Mouse (Mus musculus): ENCODE results near the gene Rps16.
A peak's percentile ranks its signal among the peaks of the same experiment; 100 is the strongest.
"Not testable (repeated sequence)": the region's sequence is repeated elsewhere in the genome, so short reads cannot be mapped to it uniquely, and the experiment has no call there.

Rps16 gene

DNA sequence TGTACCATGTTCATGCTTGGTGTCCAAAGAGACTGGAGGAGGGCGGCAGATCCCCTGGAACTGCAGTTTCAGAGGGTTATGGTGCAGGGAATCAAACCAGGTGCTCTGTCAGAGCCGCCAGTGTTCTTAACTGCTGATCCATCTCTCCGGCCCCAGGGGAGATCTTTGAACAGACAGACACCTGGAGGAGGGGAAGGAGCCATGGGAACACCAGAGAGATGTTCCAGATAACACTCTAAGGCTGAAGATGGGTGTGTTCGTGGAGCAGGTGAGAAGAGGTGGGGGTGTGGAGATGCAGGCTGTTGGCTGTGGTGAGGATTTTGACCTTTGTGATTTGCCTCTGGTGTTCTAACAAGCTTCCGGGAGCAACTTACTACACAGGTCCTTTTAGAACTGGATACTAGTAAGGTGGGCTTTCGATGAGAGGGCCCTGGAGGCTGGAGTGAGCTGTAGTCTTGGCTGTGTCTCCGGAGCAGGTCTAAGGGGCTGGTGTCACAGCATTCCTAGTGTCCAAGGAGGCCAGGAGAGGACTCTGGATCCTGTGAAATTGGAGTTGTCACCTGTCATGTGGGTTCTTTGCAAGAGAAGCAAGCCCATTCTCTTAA is 23.5 kb downstream of the Rps16 start:
- no peak for DNase-seq (ENCODE audit: low read depth, low spot score)

DNA sequence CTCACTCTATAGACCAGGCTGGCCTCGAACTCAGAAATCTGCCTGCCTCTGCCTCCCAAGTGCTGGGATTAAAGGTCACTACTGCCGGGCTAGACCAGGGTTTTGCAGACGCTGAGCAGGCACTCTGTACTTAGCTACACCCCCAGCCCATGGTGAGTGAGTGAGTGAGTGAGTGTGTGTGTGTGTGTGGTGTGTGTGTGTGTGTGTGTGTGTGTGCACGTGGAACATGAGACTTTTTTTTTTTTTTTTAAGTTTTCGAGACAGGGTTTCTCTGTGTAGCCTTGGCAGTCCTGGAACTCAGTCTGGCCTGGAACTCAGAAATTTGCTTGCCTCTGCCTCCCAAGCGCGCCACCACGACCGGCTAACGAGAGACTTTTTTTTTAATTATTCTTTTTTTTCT is 24.2 kb downstream of the Rps16 start:
- no peak for DNase-seq (ENCODE audit: low read depth, low spot score)

- peak; percentile 92 for DNase-seq (ENCODE audit: low read depth, low spot score)
Observed at GRCm38 (mm10) chr7:28375176-28375921, 24.9 kb downstream of the Rps16 start.

DNA sequence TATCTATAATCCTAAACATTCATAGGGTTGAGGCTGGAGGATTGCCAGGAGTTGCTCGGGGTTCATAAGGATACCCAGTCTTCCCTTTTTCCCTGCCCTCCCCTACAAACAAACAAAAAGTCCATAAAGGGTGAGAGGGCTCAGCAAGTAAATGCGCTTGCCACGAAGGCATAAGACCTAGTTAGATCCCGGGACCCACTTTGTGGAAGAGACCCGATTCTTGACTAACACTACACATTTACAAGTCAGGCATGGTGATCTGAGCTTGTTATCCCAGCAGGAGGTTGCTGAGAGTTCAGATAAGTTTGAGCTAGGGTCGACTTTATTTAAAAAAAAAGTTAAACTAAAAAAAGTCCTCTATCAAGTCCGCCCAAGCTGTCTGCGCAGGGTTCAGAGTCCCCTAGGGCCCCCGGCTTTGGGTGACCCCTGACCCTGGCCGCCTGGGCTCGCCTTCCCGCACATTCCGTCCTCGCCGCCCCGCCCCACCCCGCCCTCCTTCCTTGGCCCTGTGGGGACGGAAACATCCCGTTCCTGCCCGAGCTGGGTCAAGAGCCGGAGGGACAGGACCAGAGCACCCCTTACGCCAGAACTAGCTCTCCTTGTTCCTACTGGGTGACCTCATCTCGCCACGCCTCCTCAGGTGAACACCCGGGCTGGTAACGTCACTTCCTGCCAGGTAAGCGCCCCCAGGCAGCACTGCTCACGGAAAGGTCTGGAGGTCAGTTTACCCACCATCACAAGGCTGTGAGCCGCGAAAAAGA is 25.7 kb downstream of the Rps16 start:
- DNase-seq (ENCODE audit: low read depth, low spot score), result peak; percentile 92

DNA sequence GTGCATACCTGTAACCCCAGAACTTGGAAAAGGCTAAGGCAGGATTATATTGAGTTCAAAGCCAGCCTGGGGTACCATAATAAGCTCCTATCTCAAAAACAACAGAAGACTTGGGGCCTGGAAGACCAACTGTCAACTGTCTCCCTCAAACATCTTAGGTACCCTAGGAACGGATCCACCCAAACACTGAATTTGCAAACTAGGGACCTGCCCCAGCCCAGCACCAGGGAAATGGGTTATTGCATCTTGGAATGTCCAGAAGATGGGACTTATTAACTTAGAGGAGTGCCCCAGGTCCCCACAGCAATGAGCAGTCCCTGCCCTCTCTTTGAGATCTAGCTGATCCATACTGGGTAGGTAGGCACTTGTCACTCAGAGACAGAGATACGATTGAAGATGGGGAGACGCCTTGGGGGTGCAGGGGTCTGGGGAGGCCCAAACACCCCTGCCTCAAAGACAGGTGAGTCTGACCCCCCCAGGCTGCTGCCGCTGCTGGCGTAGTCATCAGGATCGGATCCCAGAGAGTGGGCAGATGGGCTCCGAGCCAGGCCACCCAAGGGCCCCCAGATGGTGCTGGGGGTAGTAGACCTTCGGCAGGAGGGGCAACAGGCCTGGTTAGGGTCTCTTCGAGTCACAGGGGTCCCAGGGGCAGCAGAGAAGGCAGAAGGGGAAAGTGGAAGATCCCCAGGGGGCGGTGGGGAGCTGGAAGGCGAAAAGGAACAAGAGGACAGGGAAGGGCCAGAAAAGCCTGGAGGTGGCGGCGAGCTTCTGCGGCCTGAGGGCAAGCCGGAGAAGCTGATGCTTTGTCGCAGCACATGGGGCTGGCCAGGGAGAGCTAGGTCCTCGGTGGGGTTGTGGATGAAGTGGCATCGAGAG is 27.0 kb downstream of the Rps16 start:
- DNase-seq (ENCODE audit: low read depth, low spot score), result no peak

DNA sequence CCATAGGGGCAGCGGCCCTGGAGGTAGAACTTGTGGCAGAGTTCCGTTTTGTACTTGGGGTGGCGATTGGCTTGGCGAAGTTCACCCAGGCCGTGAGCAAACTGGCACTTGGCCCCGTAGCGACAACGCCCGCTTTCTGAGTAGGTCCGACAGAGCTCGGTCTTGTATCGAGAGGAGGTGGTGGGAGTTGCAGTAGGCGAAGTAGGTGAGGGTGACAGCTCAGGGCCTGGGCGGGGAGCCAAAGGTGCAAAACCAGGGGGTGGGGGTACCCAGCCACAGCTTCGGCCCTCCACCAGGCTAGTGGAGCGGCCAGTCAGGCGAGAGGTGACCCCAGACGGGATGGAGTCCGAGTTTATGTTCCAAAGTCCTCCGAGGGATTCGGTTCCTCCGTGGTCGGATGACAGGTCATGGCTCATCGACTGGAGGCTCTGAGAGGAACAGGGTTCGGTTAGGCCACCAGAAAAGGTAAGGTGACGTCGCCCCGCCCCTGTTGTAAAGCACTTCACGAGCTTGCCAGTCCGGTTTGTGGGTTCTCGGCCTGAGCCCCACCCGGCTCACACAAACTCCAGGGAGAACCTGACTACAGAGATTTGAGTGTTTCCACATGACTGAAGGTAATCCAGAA is 27.7 kb downstream of the Rps16 start:
- no peak for DNase-seq (ENCODE audit: low read depth, low spot score)

DNA sequence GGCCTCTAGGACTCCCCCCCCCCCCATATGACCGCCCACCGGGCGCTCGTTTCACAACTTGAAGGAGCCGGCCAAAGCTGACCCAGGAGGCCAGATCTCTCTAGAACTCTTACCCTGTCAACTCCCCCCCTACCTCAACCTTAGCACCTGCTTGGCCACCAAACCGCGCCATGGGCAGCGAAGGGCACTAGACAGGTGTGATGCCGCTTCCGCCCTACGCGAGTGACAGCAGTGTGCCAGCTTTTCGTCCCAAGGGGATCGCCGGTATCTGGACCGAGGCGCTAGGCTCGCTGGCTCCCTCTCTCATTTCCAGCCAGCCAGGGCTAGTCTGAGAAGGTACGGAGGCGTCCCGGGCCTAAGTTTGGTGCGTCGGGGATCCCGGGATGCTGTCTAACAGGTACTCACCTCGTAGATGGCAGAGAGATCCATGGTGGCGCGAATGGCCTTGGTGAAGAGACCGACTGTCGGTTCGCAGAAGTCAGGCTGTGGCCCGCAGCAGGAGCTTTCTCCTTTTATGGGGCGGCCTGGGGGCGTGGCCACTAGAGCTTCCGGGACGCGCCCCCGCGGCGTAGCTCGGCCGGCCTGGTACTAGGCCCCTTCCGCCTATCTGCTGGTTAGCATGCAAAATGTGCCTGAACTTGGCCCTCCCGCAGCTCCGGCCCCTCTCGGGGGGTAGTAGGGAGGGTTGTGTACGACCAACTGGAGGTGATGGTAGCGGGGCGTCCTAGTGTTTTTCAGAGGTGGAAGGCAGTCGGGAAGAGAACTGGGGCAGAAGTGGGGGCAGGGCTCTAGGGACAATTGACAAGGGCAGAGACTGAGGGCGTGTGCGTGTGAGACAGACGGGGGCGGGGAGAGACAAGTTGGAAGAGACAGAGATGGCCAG is 28.6 kb downstream of the Rps16 start:
- DNase-seq (ENCODE audit: low read depth, low spot score), result peak; percentile 94

GRCm38 (mm10) chr7:28380237-28381016 is 30.0 kb downstream of the Rps16 start, which contains the start of gene Zfp36:
Gene Zfp36, minus strand, starts transcription at chr7:28380253.
- DNase-seq (ENCODE audit: low read depth, low spot score), result no peak

DNA sequence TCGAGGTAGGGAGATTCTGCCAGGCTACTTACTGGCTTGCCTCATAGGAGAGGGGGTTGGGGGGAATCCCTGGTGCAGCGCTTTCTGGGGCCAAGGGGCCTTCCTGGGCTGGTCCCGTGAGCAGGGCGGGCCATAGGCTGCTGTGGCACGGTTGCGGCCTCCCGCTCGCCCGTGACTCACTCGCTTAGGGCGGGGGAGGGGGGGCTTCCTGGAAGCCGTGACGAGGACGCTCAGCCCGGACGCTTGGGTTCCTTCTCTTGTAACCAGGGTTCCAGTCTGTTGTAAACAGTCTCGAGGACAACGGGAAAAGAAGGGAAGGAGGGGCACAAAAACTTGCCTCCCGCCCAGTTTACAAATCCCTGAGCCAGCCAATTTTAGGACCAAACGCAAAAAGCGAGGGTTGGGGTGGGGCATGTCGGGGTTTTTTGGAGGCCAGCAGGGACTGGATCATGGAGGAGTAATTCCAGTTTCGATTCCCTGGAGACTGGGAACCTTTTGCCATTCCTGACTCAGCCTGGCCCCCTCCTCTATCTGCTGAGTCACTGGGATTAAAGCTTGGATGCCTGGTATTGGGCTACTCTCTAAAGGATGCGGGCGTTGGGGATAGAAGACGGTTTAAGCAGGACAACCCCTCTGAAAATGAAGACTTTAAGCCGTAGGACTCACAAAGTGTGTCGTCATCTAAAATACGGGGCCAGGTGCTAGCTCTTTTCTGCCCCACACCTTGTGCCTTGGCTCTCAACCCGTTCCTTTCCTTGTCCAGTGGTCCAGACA is 30.8 kb downstream of the Rps16 start:
- peak; percentile 94 for DNase-seq (ENCODE audit: low read depth, low spot score)

GRCm38 (mm10) chr7:28381938-28382337 is 31.5 kb downstream of the Rps16 start:
- peak; percentile 92 for DNase-seq (ENCODE audit: low read depth, low spot score)

GRCm38 (mm10) chr7:28382347-28382951 is 32.0 kb downstream of the Rps16 start:
- peak; percentile 76 for DNase-seq (ENCODE audit: low read depth, low spot score)

GRCm38 (mm10) chr7:28382981-28383396 is 32.5 kb downstream of the Rps16 start:
- peak; percentile 76 for DNase-seq (ENCODE audit: low read depth, low spot score)

DNA sequence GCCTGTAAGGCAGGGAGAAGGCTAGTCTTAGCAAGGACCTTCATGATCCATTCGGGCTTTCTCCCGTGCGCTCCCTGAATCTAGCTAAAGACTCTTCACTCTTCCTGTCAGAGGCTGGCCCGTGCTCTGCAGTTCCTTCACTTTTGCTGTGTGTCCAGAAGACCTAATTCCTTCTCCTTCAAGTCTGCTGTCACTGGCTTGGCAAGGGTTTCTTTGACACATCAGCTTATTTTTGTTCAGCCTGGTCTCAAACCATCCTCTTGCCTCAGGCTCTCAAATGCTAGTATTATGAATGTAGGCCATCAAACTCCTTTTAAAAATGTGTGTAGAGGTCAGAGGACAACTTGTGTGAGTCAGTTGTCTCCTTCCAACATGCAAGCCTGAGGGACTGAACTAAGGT is 33.2 kb downstream of the Rps16 start:
- DNase-seq (ENCODE audit: low read depth, low spot score), result no peak

GRCm38 (mm10) chr7:28384162-28384561 is 33.7 kb downstream of the Rps16 start:
- DNase-seq (ENCODE audit: low read depth, low spot score), result no peak

- no peak for DNase-seq (ENCODE audit: low read depth, low spot score)
Observed at GRCm38 (mm10) chr7:28385196-28385595, 34.7 kb downstream of the Rps16 start.

DNA sequence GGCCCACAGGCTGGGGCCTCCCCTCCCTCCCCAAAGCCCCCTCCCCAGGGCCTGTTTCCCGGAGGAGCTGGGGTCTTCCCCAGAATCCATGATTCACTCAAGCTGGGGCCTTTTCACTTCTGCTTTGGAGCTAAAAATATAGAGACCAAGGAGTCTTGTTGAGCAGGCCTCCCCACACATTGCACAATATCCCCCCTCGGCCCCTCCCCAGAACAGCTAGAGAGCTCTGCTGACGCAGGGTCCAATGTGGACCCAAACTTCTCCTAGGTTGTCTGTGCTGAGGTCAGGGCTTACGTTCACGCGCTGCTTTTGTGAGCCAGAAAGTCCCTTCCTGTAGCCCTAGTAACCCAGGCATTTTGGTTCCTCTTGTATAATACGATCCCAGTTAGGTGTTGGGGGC is 35.6 kb downstream of the Rps16 start:
- peak; percentile 59 for DNase-seq (ENCODE audit: low read depth, low spot score)

- peak; percentile 90 for DNase-seq (ENCODE audit: low read depth, low spot score)
Observed at GRCm38 (mm10) chr7:28386462-28386861, 36.0 kb downstream of the Rps16 start.

GRCm38 (mm10) chr7:28386877-28387276 is 36.4 kb downstream of the Rps16 start:
- DNase-seq (ENCODE audit: low read depth, low spot score), result not testable (repeated sequence)
